Mouse (Mus musculus): ENCODE results near the gene Exosc9. TPM values are rescaled to one million over a fixed set of nuclear protein-coding genes. Genes with fewer than 3 reads are reported as not detected.

The Exosc9 gene
- polyA plus RNA-seq, 1 experiment from 2014 or later = 69.1 TPM

Other genes with a start within 250 kb of the Exosc9 start
- 283 and 291 TPM in 2 replicates for gene Anxa5, start 76.7 kb upstream of the Exosc9 start, polyA plus RNA-seq (2015; fragmentation: Nextera tagmentation; extraction: Ambion mirVana)
- 1.6 and 2.3 TPM in 2 replicates for gene 1810062G17Rik, start 76.7 kb upstream of the Exosc9 start, polyA plus RNA-seq (2015; fragmentation: Nextera tagmentation; extraction: Ambion mirVana)
- 0.54 TPM in 2 replicates for gene Gm11549, start 30.8 kb upstream of the Exosc9 start, polyA plus RNA-seq (2015; fragmentation: Nextera tagmentation; extraction: Ambion mirVana)
- gene Ccna2, start 19.5 kb downstream of the Exosc9 start, polyA plus RNA-seq (2015; fragmentation: Nextera tagmentation; extraction: Ambion mirVana) = 140 and 155 TPM in 2 replicates
- gene Bbs7, start 60.9 kb downstream of the Exosc9 start, polyA plus RNA-seq (2015; fragmentation: Nextera tagmentation; extraction: Ambion mirVana) = 9.5 and 10.3 TPM in 2 replicates
- 1.7 and 3.7 TPM in 2 replicates for gene Trpc3, start 137.6 kb downstream of the Exosc9 start, polyA plus RNA-seq (2015; fragmentation: Nextera tagmentation; extraction: Ambion mirVana)

All from intestine, embryonic 16.5 days (tissue).